Mouse (Mus musculus) heart, adult 2 months (tissue): ENCODE results near the gene Man1c1.

Experiments used
- CTCF ChIP-seq: fragments of 200-600 bp; IDR thresholded peaks from 2 replicates; pipeline ENCODE4 v1.8.1; 2022; ENCODE audit warnings: antibody characterized with exemption, mild to moderate bottlenecking, moderate library complexity
- EP300 ChIP-seq: fragments of 200-500 bp; IDR thresholded peaks from 2 replicates; pipeline ENCODE4 v1.6.1; 2011; ENCODE audit warnings: low read depth, low read length, control low read depth; ENCODE audit not compliant: insufficient read depth
- POLR2A ChIP-seq: fragments of 200-500 bp; IDR thresholded peaks from 2 replicates; pipeline ENCODE4 v1.6.1; 2011; ENCODE audit warnings: mild to moderate bottlenecking, low read depth, low read length, control low read depth; ENCODE audit not compliant: insufficient read depth

DNA sequence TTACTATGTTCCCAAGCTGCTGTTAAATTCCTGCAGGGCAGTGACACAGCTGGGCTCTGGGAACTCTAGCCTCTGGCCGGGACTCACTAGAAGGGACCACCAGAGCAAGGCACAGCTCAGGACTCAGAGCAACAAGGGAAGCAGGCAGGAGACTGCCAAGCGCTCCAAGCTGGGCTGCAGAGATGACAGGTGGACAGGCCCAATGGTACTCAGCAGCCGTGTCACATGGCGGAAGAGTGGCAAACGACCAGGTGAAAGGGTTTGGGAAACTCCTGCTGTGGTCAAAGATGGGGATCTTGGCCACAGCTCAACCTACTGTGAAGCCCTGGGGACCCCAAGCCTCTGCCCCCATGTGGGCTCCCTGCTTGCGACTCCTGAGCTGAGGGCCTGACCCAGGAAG lies 140.0 kb downstream of the Man1c1 start:
- TF ChIP-seq CTCF (no peak), POLR2A (no peak), EP300 (no peak)
